Mouse (Mus musculus): ENCODE results near the gene Gorasp1. TPM values are rescaled to one million over a fixed set of nuclear protein-coding genes. Genes with fewer than 3 reads are reported as not detected.

The Gorasp1 gene
- total RNA-seq (2023): 8.6 to 12.9 TPM (median 10.7 TPM) in 4 replicates

GRCm38 (mm10) chr9:119937005-119937773, at the start of gene Gorasp1, which contains the start of gene Ttc21a:
Gene Gorasp1 (minus strand): TSS chr9:119937565.
Gene Ttc21a (plus strand): TSS chr9:119937606.

GRCm38 (mm10) chr9:119984536-119985011, 47.2 kb upstream of the Gorasp1 start, which contains the start of gene Csrnp1:
Gene Csrnp1 (minus strand): TSS chr9:119984658.

GRCm38 (mm10) chr9:119894339-119895009, 42.9 kb downstream of the Gorasp1 start, which contains the start of gene Wdr48:
Gene Wdr48 (plus strand): TSS chr9:119894878.

Other genes with a start within 250 kb of the Gorasp1 start
- not detected in 4 replicates for gene Scn10a, start 218.2 kb downstream of the Gorasp1 start, total RNA-seq (2023)
- not detected in 4 replicates for gene Scn11a, start 112.1 kb downstream of the Gorasp1 start, total RNA-seq (2023)
- gene Wdr48, start 42.7 kb downstream of the Gorasp1 start, total RNA-seq (2023): 64.2 to 78.2 TPM (median 70.0 TPM) in 4 replicates
- gene Ttc21a, start within 50 bp of the Gorasp1 start, total RNA-seq (2023): 0.76 TPM in 1 of 4 replicates, not detected in the others
- 356 to 391 TPM (median 369 TPM) in 4 replicates for gene Csrnp1, start 47.1 kb upstream of the Gorasp1 start, total RNA-seq (2023)
- 0.19 to 0.77 TPM (median 0.21 TPM) in 3 of 4 replicates, not detected in the other for gene Xirp1, start 86.0 kb upstream of the Gorasp1 start, total RNA-seq (2023)
- gene Cx3cr1, start 132.3 kb upstream of the Gorasp1 start, total RNA-seq (2023): 0.24 to 0.45 TPM (median 0.36 TPM) in 4 replicates
- gene Ccr8, start 154.5 kb upstream of the Gorasp1 start, total RNA-seq (2023): not detected in 4 replicates
- 31.3 to 41.5 TPM (median 35.2 TPM) in 4 replicates for gene Slc25a38, start 172.8 kb upstream of the Gorasp1 start, total RNA-seq (2023)
- gene Rpsa, start 190.1 kb upstream of the Gorasp1 start, total RNA-seq (2023): 2,133 to 2,269 TPM (median 2,244 TPM) in 4 replicates
- not detected in 4 replicates for gene Mobp, start 212.1 kb upstream of the Gorasp1 start, total RNA-seq (2023)